Mouse (Mus musculus) heart, embryonic 13.5 days (tissue): ENCODE measurements around the gene Cacna1d. TPM values are rescaled to one million over a fixed set of nuclear protein-coding genes. Genes with fewer than 3 reads are reported as not detected.

Experiments used
- ATAC-seq: fragments of 200-750 bp; cut with Nextera tagmentation; 2 replicates; pipeline ENCODE4 v1.8.0; 2017; ENCODE audit warnings: moderate TSS enrichment; ENCODE audit not compliant: insufficient number of reproducible peaks, low FRiP score, low TSS enrichment; ENCODE audit errors: extremely low read depth
- H3K27ac ChIP-seq: fragments of 300-500 bp; sonication (generic); replicated peaks from 2 replicates; pipeline ENCODE4 v1.5.1; 2015; ENCODE audit warnings: moderate library complexity, mild to moderate bottlenecking, inconsistent platforms
- H3K27me3 ChIP-seq: fragments of 300-500 bp; sonication (generic); replicated peaks from 2 replicates; pipeline ENCODE4 v1.6.1; 2015; ENCODE audit warnings: mild to moderate bottlenecking, inconsistent platforms
- H3K36me3 ChIP-seq: fragments of 300-500 bp; sonication (generic); 2 replicates; pipeline ENCODE4 v1.6.1; 2015; ENCODE audit warnings: mild to moderate bottlenecking, inconsistent platforms
- H3K4me1 ChIP-seq: fragments of 300-500 bp; sonication (generic); 2 replicates; pipeline ENCODE4 v1.6.1; 2015; ENCODE audit warnings: inconsistent platforms
- H3K4me2 ChIP-seq: fragments of 300-500 bp; sonication (generic); 2 replicates; pipeline ENCODE4 v1.6.1; 2015; ENCODE audit warnings: inconsistent platforms, mild to moderate bottlenecking, moderate library complexity
- H3K4me3 ChIP-seq: fragments of 300-500 bp; sonication (generic); 2 replicates; pipeline ENCODE4 v1.5.1; 2015; ENCODE audit warnings: moderate library complexity, mild to moderate bottlenecking, inconsistent platforms
- H3K9ac ChIP-seq: fragments of 300-500 bp; sonication (generic); 2 replicates; pipeline ENCODE4 v1.6.1; 2015; ENCODE audit warnings: inconsistent platforms, mild to moderate bottlenecking, moderate library complexity
- H3K9me3 ChIP-seq: fragments of 300-500 bp; sonication (generic); 2 replicates; pipeline ENCODE4 v1.6.1; 2016; ENCODE audit warnings: inconsistent platforms
- WGBS: fragments of 180-500 bp; shearing (Covaris S2); methylation state at CpG from one replicate; pipeline ENCODE4 v1.1.7; 2015; ENCODE audit warnings: mixed read lengths; 5-methylcytosine and 5-hydroxymethylcytosine counted together
- polyA plus RNA-seq: library from polyadenylated mRNA; unstranded; fragments of >200 nt; fragmentation: Nextera tagmentation; extraction: Ambion mirVana; gene quantifications from 2 replicates; pipeline ENCODE4 v1.2.1, GENCODE M21; 2015

Gene Cacna1d
- polyA plus RNA-seq, 1 experiment from 2014 or later = 8.0 TPM

GRCm38 (mm10) chr14:30327452-30327851 lies 163.8 kb downstream of the Cacna1d start:
- Histone ChIP-seq H3K9me3 (no peaks in the 10 kb centered on the region), H3K4me3 (no peak overlapping the region), H3K9ac (no peak overlapping the region), H3K27me3 (no peaks in the 10 kb centered on the region), H3K4me1 (peaks cover 33% of the 10 kb centered on the region), H3K4me2 (no peak overlapping the region), H3K27ac (no peak overlapping the region; the same call in 1 of the 2 replicates), H3K36me3 (no peaks in the 10 kb centered on the region)
- 50% methylated on average over 7 of the region's 7 CpGs for WGBS
- no peak for ATAC-seq

DNA sequence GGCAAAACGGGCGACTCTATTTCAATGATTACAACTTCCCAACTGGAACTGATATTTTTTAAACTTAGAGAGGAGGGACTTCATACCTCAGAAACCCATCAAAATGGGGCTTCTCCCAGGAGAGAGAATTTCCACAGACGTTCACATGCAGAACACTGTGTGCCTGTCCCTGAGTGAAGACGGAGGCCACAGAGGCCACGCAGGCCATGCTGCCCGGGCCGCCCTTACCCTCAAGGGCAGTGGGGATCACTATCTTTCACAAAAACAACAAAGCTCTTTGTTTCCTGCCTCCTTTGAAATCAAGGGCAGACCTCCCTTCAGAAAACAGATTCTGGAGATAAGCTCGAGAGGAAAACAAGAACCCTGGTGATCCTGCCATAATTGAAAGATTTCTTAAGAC lies 164.2 kb downstream of the Cacna1d start:
- Histone ChIP-seq H3K9me3 (no peaks in the 10 kb centered on the region), H3K4me3 (no peak overlapping the region), H3K36me3 (no peaks in the 10 kb centered on the region), H3K27ac (no peak overlapping the region; the same call in 1 of the 2 replicates), H3K9ac (no peak overlapping the region), H3K27me3 (no peaks in the 10 kb centered on the region), H3K4me1 (peaks cover 33% of the 10 kb centered on the region), H3K4me2 (no peak overlapping the region)
- 29% methylated on average over 8 of the region's 8 CpGs for WGBS
- ATAC-seq = no peak

GRCm38 (mm10) chr14:30326226-30326625 lies 165.0 kb downstream of the Cacna1d start:
- WGBS = 54% methylated on average over 4 of the region's 4 CpGs
- H3K27ac ChIP-seq = peak overlapping the region; percentile 67
- no peaks in the 10 kb centered on the region for H3K9me3 ChIP-seq
- no peaks in the 10 kb centered on the region for H3K27me3 ChIP-seq
- H3K4me2 ChIP-seq = no peak overlapping the region
- H3K36me3 ChIP-seq = no peaks in the 10 kb centered on the region
- no peak overlapping the region for H3K9ac ChIP-seq
- peaks cover 33% of the 10 kb centered on the region for H3K4me1 ChIP-seq
- H3K4me3 ChIP-seq = no peak overlapping the region
- ATAC-seq = no peak

DNA sequence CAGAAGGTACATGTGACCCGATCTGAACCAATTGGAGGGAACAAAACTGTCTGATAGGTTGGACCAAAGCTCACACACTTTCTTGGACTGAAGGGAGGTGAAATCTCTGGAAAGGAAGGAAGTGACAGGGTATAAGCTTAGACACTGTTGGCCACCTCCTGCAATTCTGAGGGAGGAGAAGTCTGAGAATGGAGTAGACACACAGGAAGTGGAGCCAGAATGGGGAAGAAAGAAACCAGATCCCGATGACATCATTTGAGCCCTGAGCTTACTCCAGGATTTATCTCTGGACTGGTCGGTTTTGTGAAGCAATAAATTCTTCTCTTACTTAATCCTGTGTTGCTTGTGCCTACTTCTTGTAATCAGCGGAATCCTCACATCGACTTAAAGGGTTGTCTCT lies 166.3 kb downstream of the Cacna1d start:
- Histone ChIP-seq H3K4me2 (no peak overlapping the region), H3K27ac (no peak overlapping the region), H3K4me1 (peaks cover 33% of the 10 kb centered on the region), H3K36me3 (no peaks in the 10 kb centered on the region), H3K9me3 (no peaks in the 10 kb centered on the region), H3K9ac (no peak overlapping the region), H3K27me3 (no peaks in the 10 kb centered on the region), H3K4me3 (no peak overlapping the region)
- WGBS = 70% methylated on average over 5 of the region's 5 CpGs
- ATAC-seq = no peak; the same call in 1 of the 2 replicates

- H3K27ac ChIP-seq = no peak overlapping the region
- 80% methylated on average over 9 of the region's 9 CpGs for WGBS
- H3K4me1 ChIP-seq = no peaks in the 10 kb centered on the region
- H3K27me3 ChIP-seq = no peaks in the 10 kb centered on the region
- ATAC-seq = no peak
- H3K9ac ChIP-seq = no peak overlapping the region
- no peak overlapping the region for H3K4me3 ChIP-seq
- H3K9me3 ChIP-seq = no peaks in the 10 kb centered on the region
- no peaks in the 10 kb centered on the region for H3K36me3 ChIP-seq
- H3K4me2 ChIP-seq = no peak overlapping the region
Measured at GRCm38 (mm10) chr14:30318715-30319437, 172.4 kb downstream of the Cacna1d start.

GRCm38 (mm10) chr14:30318293-30318692 lies 173.0 kb downstream of the Cacna1d start:
- Histone ChIP-seq H3K27ac (no peak overlapping the region), H3K9me3 (no peaks in the 10 kb centered on the region), H3K27me3 (no peaks in the 10 kb centered on the region), H3K9ac (no peak overlapping the region), H3K36me3 (no peaks in the 10 kb centered on the region), H3K4me1 (no peaks in the 10 kb centered on the region), H3K4me3 (no peak overlapping the region), H3K4me2 (no peak overlapping the region)
- 82% methylated on average over 12 of the region's 12 CpGs for whole genome bisulfite sequencing
- no peak for ATAC-seq

DNA sequence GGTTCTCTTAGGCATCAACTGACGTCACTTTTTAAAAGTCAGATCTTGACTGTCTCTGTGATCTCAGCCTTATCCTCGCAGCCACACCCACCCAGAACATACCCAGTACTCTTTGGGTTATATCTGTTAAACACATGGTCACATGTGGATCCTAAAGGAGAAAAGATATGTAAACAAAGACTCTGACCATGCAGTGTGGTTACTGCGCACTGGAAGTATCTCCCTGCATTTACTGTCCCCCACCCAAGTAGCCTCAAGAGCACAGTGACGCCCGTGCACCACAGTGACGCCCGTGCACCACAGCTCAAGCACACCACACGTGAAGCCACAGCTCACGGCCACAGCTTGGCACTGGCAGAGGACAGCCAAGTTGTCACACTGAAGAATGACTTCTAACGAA lies 173.6 kb downstream of the Cacna1d start:
- no peak for ATAC-seq

DNA sequence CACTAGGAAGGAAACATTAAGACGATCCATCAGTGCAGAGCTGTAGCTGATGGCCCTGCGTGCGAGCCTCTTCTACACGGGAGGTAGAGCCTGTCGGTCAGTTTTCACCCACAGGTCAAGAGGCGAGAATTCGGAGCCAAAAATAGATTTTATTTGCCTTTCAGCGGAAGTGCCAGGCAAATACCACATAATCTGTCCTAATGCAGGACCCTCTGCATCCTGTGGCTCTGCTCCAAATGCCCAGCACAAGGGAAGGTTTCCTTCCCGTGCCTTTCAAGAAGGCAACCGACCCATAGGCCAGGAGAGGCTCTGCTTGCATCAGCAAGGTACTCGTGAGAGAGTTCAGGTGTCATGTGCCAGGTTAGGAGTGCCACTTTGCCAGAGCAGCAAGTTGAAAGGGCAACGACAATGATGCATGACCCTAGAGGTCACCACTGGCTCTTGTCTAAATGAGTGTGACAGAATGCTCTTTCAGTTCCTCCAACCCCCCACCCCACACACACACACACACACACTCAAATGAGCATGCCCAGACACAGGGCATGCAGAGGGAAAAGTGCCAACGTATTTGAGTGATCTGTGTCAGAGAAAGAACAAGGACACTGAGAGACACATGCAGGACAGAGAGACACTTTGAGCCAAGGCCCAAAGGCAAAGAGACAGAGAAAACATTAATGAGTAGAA lies 179.9 kb downstream of the Cacna1d start:
- H3K4me2 ChIP-seq = no peak overlapping the region
- H3K9me3 ChIP-seq = no peaks in the 10 kb centered on the region
- H3K27ac ChIP-seq = no peak overlapping the region
- no peaks in the 10 kb centered on the region for H3K27me3 ChIP-seq
- no peak overlapping the region for H3K9ac ChIP-seq
- 36% methylated on average over 13 of the region's 13 CpGs for WGBS
- ATAC-seq = no peak
- no peak overlapping the region for H3K4me3 ChIP-seq
- H3K36me3 ChIP-seq = no peaks in the 10 kb centered on the region
- peaks cover 28% of the 10 kb centered on the region for H3K4me1 ChIP-seq

More for the DNA sequence above, 173.6 kb downstream of the Cacna1d start:
- Histone ChIP-seq H3K4me3 (no peak overlapping the region), H3K4me2 (no peak overlapping the region), H3K9ac (no peak overlapping the region), H3K27ac (no peak overlapping the region), H3K9me3 (no peaks in the 10 kb centered on the region), H3K4me1 (no peaks in the 10 kb centered on the region), H3K36me3 (no peaks in the 10 kb centered on the region), H3K27me3 (no peaks in the 10 kb centered on the region)
- WGBS = 78% methylated on average over 10 of the region's 10 CpGs

- no peaks in the 10 kb centered on the region for H3K9me3 ChIP-seq
- ATAC-seq = no peak
- H3K27ac ChIP-seq = no peak overlapping the region
- no peaks in the 10 kb centered on the region for H3K36me3 ChIP-seq
- H3K27me3 ChIP-seq = no peaks in the 10 kb centered on the region
- H3K9ac ChIP-seq = no peak overlapping the region
- H3K4me1 ChIP-seq = peaks cover 35% of the 10 kb centered on the region
- WGBS = 75% methylated on average over 10 of the region's 10 CpGs
- no peak overlapping the region for H3K4me3 ChIP-seq
- no peak overlapping the region for H3K4me2 ChIP-seq
Measured at GRCm38 (mm10) chr14:30310236-30310635, 181.0 kb downstream of the Cacna1d start.

- 74% methylated on average over 6 of the region's 6 CpGs for WGBS
- Histone ChIP-seq H3K4me2 (no peak overlapping the region), H3K9ac (no peak overlapping the region), H3K27me3 (no peaks in the 10 kb centered on the region), H3K27ac (no peak overlapping the region), H3K36me3 (no peaks in the 10 kb centered on the region), H3K4me3 (no peak overlapping the region), H3K9me3 (no peaks in the 10 kb centered on the region), H3K4me1 (peaks cover 26% of the 10 kb centered on the region)
- ATAC-seq = no peak
Measured at GRCm38 (mm10) chr14:30306221-30306620, 185.0 kb downstream of the Cacna1d start.

GRCm38 (mm10) chr14:30299946-30300345 lies 191.3 kb downstream of the Cacna1d start:
- Histone ChIP-seq H3K9ac (no peak overlapping the region), H3K4me1 (no peaks in the 10 kb centered on the region; the same call in 1 of the 2 replicates), H3K36me3 (no peaks in the 10 kb centered on the region), H3K27me3 (no peaks in the 10 kb centered on the region), H3K27ac (no peak overlapping the region), H3K9me3 (no peaks in the 10 kb centered on the region), H3K4me2 (no peak overlapping the region), H3K4me3 (no peak overlapping the region)
- WGBS = 74% methylated on average over 7 of the region's 7 CpGs
- ATAC-seq = no peak

DNA sequence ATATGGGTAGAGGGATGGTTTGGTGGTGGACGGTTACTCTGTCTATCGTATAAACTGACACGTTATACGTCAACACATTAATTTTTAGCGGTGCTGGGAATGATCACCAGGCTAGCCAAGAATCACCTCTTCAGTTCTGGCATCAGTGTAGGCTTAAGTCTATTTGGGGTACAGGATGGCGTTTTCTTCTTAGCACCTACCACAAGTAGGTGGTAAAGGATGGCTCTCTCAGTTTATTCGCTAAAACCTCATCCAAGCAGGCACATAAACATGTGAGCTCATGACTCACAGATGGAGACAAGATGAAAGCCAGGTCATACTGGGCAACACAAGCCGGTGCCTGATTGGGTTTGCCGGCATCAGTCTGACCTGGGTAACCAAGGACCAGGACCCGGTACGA lies 193.8 kb downstream of the Cacna1d start:
- peaks cover 4% of the 10 kb centered on the region for H3K4me1 ChIP-seq
- ATAC-seq = no peak
- H3K9ac ChIP-seq = no peak overlapping the region
- no peaks in the 10 kb centered on the region for H3K36me3 ChIP-seq
- no peak overlapping the region for H3K4me3 ChIP-seq
- no peaks in the 10 kb centered on the region for H3K9me3 ChIP-seq
- H3K27ac ChIP-seq = no peak overlapping the region
- H3K4me2 ChIP-seq = no peak overlapping the region
- WGBS = 90% methylated on average over 11 of the region's 11 CpGs
- no peaks in the 10 kb centered on the region for H3K27me3 ChIP-seq
